Mouse (Mus musculus) left cerebral cortex, postnatal 14 days (tissue): Measurements from ENCODE around the gene Il12b. TPM values are rescaled to one million over a fixed set of nuclear protein-coding genes. Genes with fewer than 3 reads are reported as not detected.
"Not testable (repeated sequence)": the region's sequence is repeated elsewhere in the genome, so short reads cannot be mapped to it uniquely, and the experiment has no call there.

ENCODE experiments used
- DNase-seq, 2 experiments: peaks; one replicate each; pipeline ENCODE4 v3.0.0; 2021 to 2022; ENCODE audit warnings: low spot score in 2 of 2, mixed read lengths in 1 of 2
- intact Hi-C: fragments of 180-260 bp; cut with DNase I; formaldehyde crosslinking; loops from one replicate; pipeline ENCODE4 v1.15.1; 2025
- total RNA-seq, 2 experiments: library from RNA; stranded (reverse); gene quantifications; 2 replicates each; pipeline ENCODE4 v1.2.3; 2021

The Il12b gene
- total RNA-seq, 2 experiments from 2014 or later = not detected

GRCm38 (mm10) chr11:44406457-44406856 lies 6.6 kb downstream of the Il12b start:
- intact Hi-C loops = no loop called here
- no peak for DNase-seq

- intact Hi-C loops = no loop called here
- DNase-seq = no peak
These were observed 8.8 kb downstream of the Il12b start for GRCm38 (mm10) chr11:44408626-44409025.

- intact Hi-C loops = no loop called here
These were observed 10.6 kb downstream of the Il12b start for GRCm38 (mm10) chr11:44410413-44410812.

GRCm38 (mm10) chr11:44412276-44412675 lies 12.4 kb downstream of the Il12b start:
- no peak for DNase-seq
- intact Hi-C loops = no loop called here

More at GRCm38 (mm10) chr11:44410413-44410812, 10.6 kb downstream of the Il12b start:
- DNase-seq = no peak

GRCm38 (mm10) chr11:44413371-44413770 lies 13.5 kb downstream of the Il12b start:
- intact Hi-C loops = no loop called here

GRCm38 (mm10) chr11:44414605-44415004 lies 14.7 kb downstream of the Il12b start:
- intact Hi-C loops = no loop called here

More at GRCm38 (mm10) chr11:44413371-44413770, 13.5 kb downstream of the Il12b start:
- DNase-seq = no peak

GRCm38 (mm10) chr11:44417403-44417802 lies 17.5 kb downstream of the Il12b start:
- DNase-seq = no peak
- intact Hi-C loops = no loop called here

More at GRCm38 (mm10) chr11:44414605-44415004, 14.7 kb downstream of the Il12b start:
- no peak for DNase-seq

GRCm38 (mm10) chr11:44422337-44423111 lies 22.7 kb downstream of the Il12b start:
- intact Hi-C loops = no loop called here
- DNase-seq = no peak

- intact Hi-C loops = no loop called here
These were observed 23.4 kb downstream of the Il12b start for GRCm38 (mm10) chr11:44423261-44423660.

GRCm38 (mm10) chr11:44423955-44424354 lies 24.1 kb downstream of the Il12b start:
- DNase-seq = no peak
- intact Hi-C loops = no loop called here

More at GRCm38 (mm10) chr11:44423261-44423660, 23.4 kb downstream of the Il12b start:
- no peak for DNase-seq

- intact Hi-C loops = no loop called here
These were observed 25.1 kb downstream of the Il12b start for GRCm38 (mm10) chr11:44425006-44425405.

GRCm38 (mm10) chr11:44425626-44426025 lies 25.8 kb downstream of the Il12b start:
- intact Hi-C loops = no loop called here
- DNase-seq = no peak

More at GRCm38 (mm10) chr11:44425006-44425405, 25.1 kb downstream of the Il12b start:
- DNase-seq = no peak

GRCm38 (mm10) chr11:44427951-44428350 lies 28.1 kb downstream of the Il12b start:
- intact Hi-C loops = no loop called here
- DNase-seq = no peak

GRCm38 (mm10) chr11:44430036-44430435 lies 30.2 kb downstream of the Il12b start:
- intact Hi-C loops = no loop called here

GRCm38 (mm10) chr11:44437786-44438185 lies 37.9 kb downstream of the Il12b start:
- no peak for DNase-seq
- intact Hi-C loops = no loop called here

More at GRCm38 (mm10) chr11:44430036-44430435, 30.2 kb downstream of the Il12b start:
- DNase-seq = no peak

- DNase-seq = no peak
- intact Hi-C loops = loop anchor here (2.0 to 10.0 kb wide), 3 partner anchors 52 to 684 kb away; no protein-coding TSS in a partner anchor
These were observed 51.2 kb downstream of the Il12b start for GRCm38 (mm10) chr11:44451046-44451445.

- intact Hi-C loops = loop anchor here (5.0 to 10.0 kb wide), 2 partner anchors 117 to 685 kb away; no protein-coding TSS in a partner anchor
- DNase-seq = not testable (repeated sequence)
These were observed 52.2 kb downstream of the Il12b start for GRCm38 (mm10) chr11:44452016-44452415.

GRCm38 (mm10) chr11:44453423-44453822 lies 53.6 kb downstream of the Il12b start:
- intact Hi-C loops = loop anchor here (5.0 to 10.0 kb wide), 2 partner anchors 119 to 686 kb away; no protein-coding TSS in a partner anchor
- peak; percentile 40 to 73 for DNase-seq

GRCm38 (mm10) chr11:44461493-44461892 lies 61.6 kb downstream of the Il12b start:
- no peak for DNase-seq
- intact Hi-C loops = no loop called here
